Mouse (Mus musculus) ES-E14 (cell line): ENCODE data around the gene Gm8439. TPM values are rescaled to one million over a fixed set of nuclear protein-coding genes. Genes with fewer than 3 reads are reported as not detected.

Experiments
- DNase-seq: peaks from one replicate; pipeline ENCODE4 v3.0.0-alpha.2; 2013; ENCODE audit warnings: low read depth, low spot score
- H3K27ac ChIP-seq: 2 replicates; pipeline ENCODE4 v1.5.1; 2012; ENCODE audit warnings: low read depth, mild to moderate bottlenecking, low read length, moderate library complexity, mixed read lengths; ENCODE audit not compliant: poor library complexity, insufficient read depth, severe bottlenecking
- H3K36me3 ChIP-seq: 2 replicates; pipeline ENCODE4 v1.6.1; 2012; ENCODE audit warnings: mild to moderate bottlenecking, low read length, moderate library complexity, mixed read lengths; ENCODE audit not compliant: control insufficient read depth, poor library complexity, insufficient read depth, severe bottlenecking
- H3K4me1 ChIP-seq, 2 experiments: fragments of 150-350 bp in 1 of 2; sonication (generic) in 1 of 2; 2 replicates each; pipeline ENCODE4 v1.6.1; 2012; ENCODE audit warnings: low read length in 2 of 2, mild to moderate bottlenecking in 1 of 2, mixed read lengths in 1 of 2; ENCODE audit not compliant: control insufficient read depth in 2 of 2, insufficient read depth in 2 of 2, poor library complexity in 1 of 2
- H3K4me3 ChIP-seq, 2 experiments: fragments of 150-350 bp in 1 of 2; sonication (generic) in 1 of 2; 2 replicates each; pipeline ENCODE4 v1.5.1; 2012; ENCODE audit warnings: low read length in 2 of 2, low read depth in 1 of 2, mild to moderate bottlenecking in 1 of 2, mixed read lengths in 1 of 2; ENCODE audit not compliant: insufficient read depth in 1 of 2, poor library complexity in 1 of 2, severe bottlenecking in 1 of 2
- H3K9ac ChIP-seq: 2 replicates; pipeline ENCODE4 v1.6.1; 2012; ENCODE audit warnings: low read depth, mild to moderate bottlenecking, low read length, mixed read lengths; ENCODE audit not compliant: poor library complexity, insufficient read depth, severe bottlenecking
- H3K9me3 ChIP-seq: fragments of 150-350 bp; sonication (generic); 2 replicates; pipeline ENCODE4 v1.6.1; 2012; ENCODE audit warnings: low read depth, mild to moderate bottlenecking, low read length; ENCODE audit not compliant: control insufficient read depth, insufficient read depth
- CHD2 ChIP-seq: IDR thresholded peaks from 2 replicates; pipeline ENCODE4 v1.6.1; 2014; ENCODE audit warnings: mild to moderate bottlenecking, low read depth, low read length, inconsistent platforms
- HCFC1 ChIP-seq: IDR thresholded peaks from 2 replicates; pipeline ENCODE4 v1.6.1; 2012; ENCODE audit warnings: low read length, inconsistent platforms, borderline replicate concordance; ENCODE audit not compliant: insufficient read depth
- MAFK ChIP-seq: IDR thresholded peaks from 2 replicates; pipeline ENCODE4 v1.6.1; 2014; ENCODE audit warnings: mild to moderate bottlenecking, low read depth, low read length, inconsistent platforms; ENCODE audit not compliant: insufficient read depth
- ZC3H11A ChIP-seq: IDR thresholded peaks from 2 replicates; pipeline ENCODE4 v1.6.1; 2012; ENCODE audit warnings: low read depth, mild to moderate bottlenecking, inconsistent platforms, low read length, borderline replicate concordance
- ZNF384 ChIP-seq: IDR thresholded peaks from 2 replicates; pipeline ENCODE4 v1.6.1; 2012; ENCODE audit warnings: low read depth, low read length, inconsistent platforms
- in situ Hi-C, 2 experiments: fragments of 600-800 bp; cut with MboI; formaldehyde crosslinking; loops; one replicate each; pipeline ENCODE4 v1.15.1; 2025; ENCODE audit warnings: low sequenced_read_pairs in 2 of 2, inconsistent platforms in 1 of 2; ENCODE audit not compliant: unreplicated experiment in 2 of 2
- total RNA-seq: library from RNA; depleted of rRNA; stranded (reverse); fragments of 300-350 nt; gene quantifications from 2 replicates; pipeline ENCODE4 v1.2.3, GENCODE M21; 2012

Gm8439 gene
- total RNA-seq, 1 experiment = not detected

DNA sequence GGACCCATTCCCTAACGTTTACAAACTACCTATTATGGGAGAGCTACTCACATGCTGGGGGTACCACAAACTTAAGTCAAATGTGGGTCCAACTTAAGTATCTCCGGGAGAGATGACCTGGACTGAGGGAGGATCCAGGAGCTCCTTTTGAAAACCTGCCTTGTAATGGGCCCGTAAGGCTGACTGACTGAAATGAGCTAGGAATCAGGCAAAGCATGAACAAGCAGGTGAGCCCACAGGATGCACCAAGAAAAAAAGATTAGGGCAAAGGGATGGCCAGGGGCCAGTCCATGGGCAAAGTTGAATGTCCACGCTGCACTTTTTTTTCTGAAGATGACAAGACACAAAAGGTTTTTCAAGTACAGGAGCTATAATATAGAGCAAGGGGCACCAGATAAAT, 19.5 kb upstream of the Gm8439 start:
- Histone ChIP-seq H3K9me3 (no peaks in the 10 kb centered on the region), H3K4me3 (peak overlapping the region; percentile 93), H3K27ac (no peak overlapping the region), H3K36me3 (peaks cover 9% of the 10 kb centered on the region), H3K4me1 (peaks cover 0 to 3% of the 10 kb centered on the region in 2 experiments; a peak in 1 of 4 replicates), H3K9ac (peak overlapping the region; percentile 98)
- TF ChIP-seq ZNF384 (no peak), ZC3H11A (no peak), HCFC1 (no peak), MAFK (no peak), CHD2 (no peak)
- no peak for DNase-seq
- in situ Hi-C loops = no loop called here

DNA sequence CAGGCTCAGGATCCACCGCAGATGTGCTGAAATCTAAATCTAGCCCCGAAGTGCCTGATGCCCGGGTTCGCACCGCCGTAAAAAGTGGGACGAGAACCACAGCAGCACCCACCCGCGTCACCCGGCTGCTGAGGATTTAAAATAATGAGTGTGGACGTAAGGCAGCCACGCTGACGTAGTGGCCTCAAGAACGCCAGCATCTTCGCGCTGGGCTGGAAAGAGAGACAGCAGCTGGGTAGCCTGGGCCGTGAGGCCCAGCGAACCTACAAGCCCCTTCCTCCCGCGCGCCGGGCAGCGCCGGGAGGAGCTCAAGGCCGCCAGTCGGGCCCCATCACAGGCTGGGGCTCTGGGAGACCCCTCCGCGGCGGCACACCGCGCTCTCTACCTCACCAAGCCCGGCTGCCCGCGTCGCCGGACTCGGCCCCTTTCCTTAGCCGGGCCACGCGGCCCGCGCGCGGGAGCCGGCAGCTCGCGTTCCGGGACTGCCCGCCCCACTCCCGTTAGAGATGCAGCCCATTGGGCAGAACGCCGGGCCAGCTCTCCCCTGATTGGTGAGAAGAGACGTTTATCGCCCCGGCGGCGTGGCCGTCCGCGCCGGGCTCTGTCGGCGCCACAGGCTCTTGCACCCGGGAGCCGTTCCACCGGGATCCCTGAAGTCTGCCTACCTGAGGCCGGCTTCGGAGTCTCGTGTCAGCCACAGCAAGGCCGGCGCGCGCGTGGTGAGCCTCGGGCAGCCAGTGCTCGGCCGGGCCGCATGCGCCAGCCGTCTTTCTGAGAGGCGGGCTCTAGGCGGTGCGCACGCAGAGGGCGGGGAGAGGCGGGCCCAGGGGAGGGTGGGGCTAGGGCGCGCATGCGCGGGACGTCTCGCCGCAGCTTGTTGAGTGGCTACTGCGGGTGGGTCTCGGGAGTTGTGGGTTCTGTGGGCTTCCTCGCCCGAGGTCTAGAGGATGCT, 18.8 kb upstream of the Gm8439 start, which contains the start of gene Ctps:
Gene Ctps (minus strand): TSS at position 791 of the 952 bp plus-strand sequence.
- peaks cover 0 to 3% of the 10 kb centered on the region in 2 experiments; a peak in 1 of 4 replicates for H3K4me1 ChIP-seq
- in situ Hi-C loops = no loop called here
- H3K27ac ChIP-seq = peak within 1 kb of the TSS; percentile 82
- H3K9me3 ChIP-seq = no peaks in the 10 kb centered on the region
- H3K9ac ChIP-seq = peak within 1 kb of the TSS; percentile 98
- DNase-seq = peak; percentile 89
- H3K4me3 ChIP-seq = peak within 1 kb of the TSS; percentile 93
- no peak; the same call in 1 of the 2 replicates for TF ChIP-seq CHD2
- no peak for TF ChIP-seq ZC3H11A
- no peak for TF ChIP-seq ZNF384
- TF ChIP-seq HCFC1 = no peak
- no peak for TF ChIP-seq MAFK
- H3K36me3 ChIP-seq = peaks cover 3% of the 10 kb centered on the region

DNA sequence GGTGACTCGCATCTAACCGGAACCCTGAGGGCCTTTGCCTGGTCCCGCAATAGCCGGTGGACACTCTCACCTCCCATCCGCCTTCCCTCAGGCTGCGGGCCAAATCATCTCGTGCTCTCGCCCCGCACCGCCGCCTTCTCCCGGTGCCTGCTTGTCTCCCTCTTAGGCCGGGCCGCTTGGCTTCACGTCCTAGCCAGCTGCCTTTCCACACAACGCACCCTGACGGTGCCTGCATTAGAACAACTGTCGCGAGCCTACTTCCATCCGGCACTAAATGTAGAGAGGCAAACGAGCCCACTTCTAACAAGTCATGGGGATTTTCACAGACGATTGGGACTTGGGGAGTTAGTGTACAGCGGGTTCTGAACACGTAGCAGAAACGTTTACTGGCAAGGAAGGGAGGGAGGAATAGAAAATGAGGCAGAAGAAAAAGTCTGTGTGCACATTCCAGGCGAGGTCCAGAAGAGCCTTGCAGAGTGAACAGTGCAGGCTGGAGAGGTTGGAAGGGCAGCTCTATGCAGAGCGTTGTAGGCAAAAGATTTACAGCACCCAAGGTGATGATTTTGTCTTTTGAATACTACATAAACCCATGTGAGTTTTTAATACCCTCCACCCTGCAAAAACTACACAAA, 18.0 kb upstream of the Gm8439 start:
- Histone ChIP-seq H3K4me1 (peaks cover 0 to 3% of the 10 kb centered on the region in 2 experiments; a peak in 1 of 4 replicates), H3K9ac (peak overlapping the region; percentile 96), H3K4me3 (peak overlapping the region; percentile 93), H3K27ac (no peak overlapping the region), H3K36me3 (0 out of 2 replicates have a peak, but pooled peaks cover 2% of the 10 kb centered on the region), H3K9me3 (no peaks in the 10 kb centered on the region)
- DNase-seq = peak; percentile 41
- 0 out of 2 replicates have a peak, but pooled peaks have one; percentile 11 for TF ChIP-seq ZC3H11A
- no peak for TF ChIP-seq MAFK
- in situ Hi-C loops = no loop called here

DNA sequence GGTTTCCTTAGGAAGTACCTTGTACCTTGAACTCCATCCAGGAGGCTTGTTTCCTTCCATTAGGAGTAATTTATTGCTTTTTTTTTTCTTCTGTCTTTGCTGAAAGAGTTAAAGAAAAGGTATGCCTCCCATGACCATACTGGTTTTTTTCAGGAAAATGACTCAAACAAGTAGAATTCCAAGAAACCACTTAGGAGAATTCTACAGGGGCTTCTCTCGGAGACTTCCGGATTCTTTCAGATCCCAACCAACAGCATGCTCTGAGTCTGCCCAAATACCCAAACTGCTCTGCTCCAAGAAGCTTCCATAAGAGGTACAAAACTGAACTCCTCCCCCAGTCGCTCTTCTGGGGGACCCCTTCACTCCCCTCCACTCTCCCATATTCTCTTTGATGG, 17.5 kb upstream of the Gm8439 start:
- Histone ChIP-seq H3K27ac (no peak overlapping the region), H3K4me1 (peaks cover 0 to 3% of the 10 kb centered on the region in 2 experiments; a peak in 1 of 4 replicates), H3K4me3 (no peak overlapping the region), H3K9me3 (no peaks in the 10 kb centered on the region), H3K9ac (no peak overlapping the region), H3K36me3 (0 out of 2 replicates have a peak, but pooled peaks cover 2% of the 10 kb centered on the region)
- TF ChIP-seq MAFK (no peak), HCFC1 (no peak), ZNF384 (no peak), ZC3H11A (no peak), CHD2 (no peak)
- in situ Hi-C loops = no loop called here
- no peak for DNase-seq
